Mouse (Mus musculus): Measurements from ENCODE around the gene Lhb.

Gene Lhb

GRCm38 (mm10) chr7:45413864-45414739 is 6.5 kb upstream of the Lhb start:
- no peak for DNase-seq (ENCODE audit: extremely low spot score, low read depth, low spot score)

GRCm38 (mm10) chr7:45414740-45415224 is 5.8 kb upstream of the Lhb start:
- DNase-seq (ENCODE audit: extremely low spot score, low read depth, low spot score) = no peak

DNA sequence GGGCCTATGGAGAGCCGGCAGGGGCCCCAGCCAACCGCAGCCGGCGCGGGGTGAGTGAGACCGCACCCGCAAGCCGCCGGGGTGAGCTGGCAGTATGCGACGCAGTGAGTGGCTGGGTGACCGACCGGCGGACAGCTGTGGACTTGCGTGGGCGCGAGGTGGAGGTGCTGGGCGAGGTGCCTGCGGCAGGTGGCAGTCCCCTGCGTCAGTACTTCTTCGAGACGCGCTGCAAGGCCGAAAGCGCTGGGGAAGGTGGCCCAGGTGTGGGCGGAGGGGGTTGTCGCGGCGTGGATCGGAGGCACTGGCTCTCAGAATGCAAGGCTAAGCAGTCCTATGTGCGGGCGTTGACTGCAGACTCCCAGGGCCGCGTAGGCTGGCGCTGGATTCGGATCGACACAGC is 5.0 kb upstream of the Lhb start:
- no peak for DNase-seq (ENCODE audit: extremely low spot score, low read depth, low spot score)

DNA sequence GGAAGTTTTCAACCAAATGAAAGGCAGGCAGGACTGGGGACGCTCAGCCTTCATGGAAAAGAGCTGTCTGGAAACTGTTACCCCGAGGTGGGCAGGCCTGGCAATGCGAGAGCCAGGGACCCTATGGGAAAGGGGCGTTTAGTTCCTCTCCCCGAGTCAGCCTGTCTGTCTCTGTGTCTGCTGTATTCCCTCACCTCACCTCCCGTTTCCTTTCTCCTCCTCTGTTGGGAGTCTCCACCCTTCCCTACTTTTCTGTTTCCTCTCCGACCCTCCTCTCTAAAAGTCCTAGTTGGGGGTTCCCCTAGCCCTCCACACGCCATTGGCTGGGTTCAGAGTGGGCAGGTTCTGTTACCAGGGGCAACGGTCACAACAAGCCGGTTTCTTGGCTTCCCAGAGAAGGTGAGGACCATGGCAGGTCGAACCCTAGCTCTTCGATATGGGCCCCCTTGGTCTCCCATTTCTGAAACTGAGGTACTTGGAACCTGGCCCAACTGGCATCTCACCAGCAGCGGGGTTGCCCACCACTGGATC is 2.6 kb upstream of the Lhb start:
- DNase-seq (ENCODE audit: extremely low spot score, low read depth, low spot score) = no peak

DNA sequence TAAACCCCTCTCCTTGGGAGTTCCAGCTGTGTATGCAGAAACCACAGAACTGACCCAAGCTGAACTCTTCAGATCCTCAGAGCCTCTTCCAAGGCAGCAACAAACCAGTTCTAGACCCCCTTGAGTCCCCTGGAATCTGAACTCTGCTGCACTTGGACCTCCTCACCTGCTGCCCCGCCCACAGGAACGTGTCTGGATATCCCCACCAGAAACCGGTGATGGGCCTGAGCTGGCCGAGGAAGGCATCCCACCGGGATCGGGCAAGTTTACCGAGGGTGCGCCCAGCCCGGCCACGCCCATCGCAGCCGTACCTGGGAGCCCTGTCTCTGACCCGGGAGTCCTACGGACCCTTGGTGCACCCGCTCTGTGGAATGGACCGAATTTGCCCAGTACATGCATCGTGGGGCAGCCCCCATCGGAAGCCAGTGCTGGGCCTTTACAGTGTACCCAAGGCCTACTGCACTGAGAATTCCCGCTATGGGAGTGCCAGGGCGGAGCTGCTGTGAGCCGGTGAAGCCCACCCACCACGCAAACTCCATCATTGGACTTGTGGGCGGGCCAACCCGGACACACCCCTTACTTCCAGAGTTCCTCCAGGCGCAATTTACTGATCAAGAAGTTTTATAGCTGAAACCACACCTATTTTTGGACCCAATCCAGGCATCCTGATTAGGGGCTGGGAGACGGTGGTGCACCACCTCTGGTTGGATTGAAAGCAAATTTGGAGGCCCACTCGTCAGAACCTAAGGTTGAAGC is 583 bp upstream of the Lhb start:
- no peak for DNase-seq (ENCODE audit: extremely low spot score, low read depth, low spot score)

GRCm38 (mm10) chr7:45421194-45421593 is 574 bp downstream of the Lhb start:
- no peak for DNase-seq (ENCODE audit: extremely low spot score, low read depth, low spot score)

GRCm38 (mm10) chr7:45426556-45426955 is 5.9 kb downstream of the Lhb start:
- no peak for DNase-seq (ENCODE audit: extremely low spot score, low read depth, low spot score)

DNA sequence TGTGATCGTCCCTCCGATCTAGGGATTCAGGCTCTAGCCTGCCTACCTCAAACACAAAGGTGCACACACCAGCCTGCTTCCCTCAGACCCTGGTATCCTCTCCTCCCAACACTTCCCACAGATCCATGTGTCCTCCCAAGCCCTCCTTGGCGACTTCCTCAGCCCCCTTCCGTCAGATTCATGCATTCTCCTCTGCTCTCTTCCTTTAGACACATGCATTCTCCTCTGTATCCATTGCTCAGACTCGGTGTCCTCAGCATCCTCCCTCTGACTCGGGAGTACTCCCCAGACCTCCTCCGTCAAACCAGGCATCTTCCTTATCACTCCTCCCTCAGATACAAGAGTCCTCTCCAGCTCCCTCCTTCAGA is 13.2 kb downstream of the Lhb start:
- no peak for DNase-seq (ENCODE audit: extremely low spot score, low read depth, low spot score)

- DNase-seq (ENCODE audit: extremely low spot score, low read depth, low spot score) = peak; percentile 99
Measured at GRCm38 (mm10) chr7:45434203-45435015, 13.8 kb downstream of the Lhb start, which contains the start of gene Gys1. Gys1 (plus strand) TSS chr7:45434844.

GRCm38 (mm10) chr7:45435038-45435437 is 14.4 kb downstream of the Lhb start:
- no peak for DNase-seq (ENCODE audit: extremely low spot score, low read depth, low spot score)

GRCm38 (mm10) chr7:45436444-45436843 is 15.8 kb downstream of the Lhb start:
- DNase-seq (ENCODE audit: extremely low spot score, low read depth, low spot score) = no peak

DNA sequence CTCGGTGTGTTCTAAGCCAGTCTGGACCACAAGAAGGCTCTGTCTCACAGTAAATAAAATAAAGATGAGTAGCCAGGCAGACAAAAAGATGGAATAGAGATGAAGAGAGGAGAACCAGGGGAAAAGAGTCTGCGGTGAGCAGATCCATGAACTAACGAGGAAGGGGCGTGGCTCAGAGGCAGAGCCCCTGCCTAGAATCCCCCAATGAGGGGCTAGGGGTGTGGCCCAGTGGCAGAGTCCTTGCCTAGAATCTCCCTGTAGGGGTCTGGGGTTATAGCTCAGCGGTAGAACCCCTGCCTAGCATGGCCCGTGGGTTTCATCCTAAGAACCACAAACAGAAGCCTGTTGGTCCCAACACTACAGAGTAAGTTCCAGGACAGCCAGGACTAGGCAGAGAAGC is 16.4 kb downstream of the Lhb start:
- no peak for DNase-seq (ENCODE audit: extremely low spot score, low read depth, low spot score)

DNA sequence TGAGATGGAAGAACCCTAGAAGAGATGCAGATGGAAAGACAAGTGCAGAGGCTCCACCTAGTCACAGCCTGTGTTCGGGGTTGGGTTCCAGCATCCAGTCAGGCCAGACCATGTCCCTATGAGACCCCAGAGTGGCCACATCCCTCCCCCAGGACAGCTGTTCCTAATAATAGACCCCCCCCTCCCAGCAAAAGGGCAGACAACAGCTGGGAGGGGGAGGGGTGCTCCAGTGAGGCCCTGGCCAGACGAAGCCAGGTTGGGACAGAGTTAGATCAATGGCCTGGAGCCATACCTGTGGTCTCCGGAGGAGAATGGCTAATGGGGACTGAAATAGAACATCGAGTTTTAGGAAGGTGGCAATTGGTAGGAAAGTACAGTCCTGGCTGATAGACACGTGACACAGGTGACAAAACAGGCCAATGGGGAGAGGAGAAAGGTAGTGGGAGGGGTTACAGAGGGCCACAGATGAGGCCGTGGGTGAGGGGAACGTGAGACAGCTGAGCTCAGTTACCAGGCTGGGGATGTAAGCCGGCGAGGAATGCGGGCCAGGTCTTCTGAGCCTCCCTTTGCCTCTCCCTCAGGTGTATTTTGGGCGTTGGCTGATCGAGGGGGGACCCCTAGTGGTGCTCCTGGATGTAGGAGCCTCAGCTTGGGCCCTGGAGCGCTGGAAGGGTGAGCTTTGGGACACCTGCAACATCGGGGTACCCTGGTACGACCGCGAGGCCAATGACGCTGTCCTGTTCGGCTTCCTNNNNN is 17.1 kb downstream of the Lhb start, which contains the start of gene Ruvbl2:
TSS of gene Ruvbl2 (minus strand) at position 576 of the 756 bp plus-strand sequence.
- DNase-seq (ENCODE audit: extremely low spot score, low read depth, low spot score) = no peak

DNA sequence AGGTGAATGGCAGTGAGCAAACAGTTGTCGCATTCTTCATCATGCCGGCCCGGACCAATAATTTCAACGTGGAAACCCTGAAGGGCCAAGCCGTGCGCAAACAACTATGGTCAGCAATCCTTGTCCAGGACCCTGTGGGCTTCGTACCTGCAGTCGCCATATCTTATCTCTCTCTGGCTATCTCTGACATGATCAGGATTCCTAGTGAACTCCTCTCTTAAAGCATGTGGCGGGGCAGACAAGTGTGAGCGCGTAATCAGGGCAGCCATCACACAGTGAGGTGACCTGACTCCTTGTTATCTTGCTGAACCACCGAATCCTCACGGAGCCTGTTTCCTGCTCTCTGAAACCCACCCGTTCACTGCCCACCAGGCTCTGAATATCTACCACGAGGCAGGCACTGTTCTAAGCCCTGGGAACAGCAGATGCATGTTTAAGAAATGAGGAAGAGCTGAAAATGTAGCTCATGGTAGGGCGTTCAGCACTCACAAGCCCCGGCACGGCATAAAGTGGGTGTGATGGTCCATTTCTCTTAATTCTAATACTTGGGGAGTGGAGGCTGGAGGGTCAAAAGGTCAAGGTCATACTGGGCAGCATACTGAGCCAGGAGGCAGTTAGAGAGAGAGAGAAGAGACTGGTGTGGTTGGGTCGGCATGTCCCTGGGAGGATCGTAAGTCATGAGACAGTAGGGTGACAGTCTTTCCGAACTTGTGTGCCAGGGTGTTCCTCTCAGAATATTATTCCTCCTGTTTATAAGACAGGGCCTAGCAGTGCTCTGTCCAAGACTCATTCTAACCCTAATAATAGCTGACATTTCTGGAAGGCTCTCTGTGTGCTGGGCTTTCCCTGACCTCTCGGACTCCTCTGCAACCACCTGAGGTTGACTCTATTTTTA is 23.2 kb downstream of the Lhb start:
- DNase-seq (ENCODE audit: extremely low spot score, low read depth, low spot score) = no peak

DNA sequence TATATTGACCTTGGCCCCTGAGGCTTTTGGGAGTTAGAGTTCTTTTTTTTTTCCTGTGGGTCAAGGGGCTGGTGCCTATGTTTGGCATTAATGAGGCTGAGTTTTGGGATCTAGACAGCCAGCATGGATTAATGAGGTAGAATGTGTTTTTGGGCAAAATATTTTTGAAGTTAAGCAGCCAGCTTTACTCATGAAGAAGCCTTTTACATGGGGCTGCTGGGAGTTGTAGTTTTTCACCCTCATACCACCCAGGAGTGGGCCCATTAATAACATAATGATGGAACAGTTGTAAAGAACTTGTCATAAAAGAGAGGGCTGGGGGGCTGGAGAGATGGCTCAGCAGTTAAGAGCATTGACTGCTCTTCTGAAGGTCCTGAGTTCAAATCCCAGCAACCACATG is 26.0 kb downstream of the Lhb start:
- DNase-seq (ENCODE audit: extremely low spot score, low read depth, low spot score) = no peak

DNA sequence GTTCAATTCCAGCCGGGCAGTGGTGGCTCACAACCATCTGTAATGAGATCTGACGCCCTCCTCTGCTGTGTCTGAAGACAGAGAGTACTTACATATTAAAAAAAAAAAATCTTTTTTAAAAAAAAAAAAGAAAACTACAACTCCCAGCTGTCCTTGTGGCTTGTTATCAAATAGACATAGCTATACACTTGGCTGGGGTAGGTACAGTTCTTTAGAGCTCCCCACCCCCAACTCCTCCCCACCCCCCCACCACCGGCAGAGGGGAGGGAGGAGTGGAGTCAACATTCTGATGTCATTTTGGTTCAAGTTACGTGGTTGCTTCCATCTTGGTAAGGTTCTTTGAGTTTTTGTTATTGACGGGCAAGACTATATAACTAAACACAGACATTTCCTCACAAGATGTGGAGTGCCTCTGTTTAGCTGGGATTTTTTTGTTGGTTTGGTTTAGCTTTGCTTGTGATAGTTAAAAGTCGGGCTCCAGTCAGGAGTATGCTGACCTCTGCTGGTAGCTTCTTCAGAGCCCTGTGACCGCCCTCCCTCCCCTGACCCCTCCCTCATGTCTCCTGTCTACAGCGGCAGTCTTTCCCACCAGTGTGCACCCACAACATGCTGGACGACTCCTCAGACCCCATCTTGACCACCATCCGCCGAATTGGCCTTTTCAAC is 26.8 kb downstream of the Lhb start:
- no peak for DNase-seq (ENCODE audit: extremely low spot score, low read depth, low spot score)

- no peak for DNase-seq (ENCODE audit: extremely low spot score, low read depth, low spot score)
Measured at GRCm38 (mm10) chr7:45449974-45450373, 29.4 kb downstream of the Lhb start.

DNA sequence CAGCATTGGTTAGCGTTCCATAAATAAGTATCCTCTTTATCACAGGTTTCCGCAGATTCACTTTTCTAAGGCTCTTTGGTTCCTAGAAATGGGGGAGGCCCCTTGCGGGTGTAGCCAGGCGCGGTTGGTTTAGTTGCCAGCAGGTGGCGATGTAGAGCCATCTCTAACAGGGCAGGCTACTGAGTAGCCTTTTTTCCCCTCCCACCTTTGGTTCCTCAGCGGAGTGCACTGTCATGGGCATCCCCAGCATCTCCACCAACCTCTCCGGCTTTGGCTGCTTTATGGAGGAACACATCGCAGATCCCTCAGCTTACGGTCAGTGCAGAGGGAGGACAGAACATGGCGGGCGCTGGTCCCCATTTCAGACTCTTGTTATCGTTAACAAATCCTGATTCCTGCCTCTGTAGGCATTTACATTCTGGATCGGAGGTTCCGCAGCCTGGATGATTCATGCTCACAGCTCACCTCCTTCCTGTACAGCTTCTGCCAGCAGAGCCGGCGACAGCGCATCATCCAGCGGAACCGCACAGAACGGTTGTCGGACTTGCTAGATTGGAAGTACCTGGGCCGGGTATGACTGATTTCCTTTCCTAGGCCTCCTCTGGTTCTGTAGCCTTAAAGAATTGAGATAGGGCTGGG is 30.8 kb downstream of the Lhb start:
- DNase-seq (ENCODE audit: extremely low spot score, low read depth, low spot score) = no peak

Data from hindlimb bud, embryonic 11.5 days (tissue).